Mouse (Mus musculus) erythroblast, adult 5-6 weeks (primary cell): ENCODE data around the gene Vps13c. TPM values are rescaled to one million over a fixed set of nuclear protein-coding genes. Genes with fewer than 3 reads are reported as not detected.
A peak's percentile ranks its signal among the peaks of the same experiment; 100 is the strongest.

Source experiments
- ATAC-seq: replicated peaks from 2 replicates; pipeline ENCODE4 v1.8.0; 2016; ENCODE audit warnings: moderate number of reproducible peaks, mild to moderate bottlenecking, moderate TSS enrichment, inconsistent platforms; ENCODE audit not compliant: poor library complexity, low FRiP score, severe bottlenecking
- total RNA-seq, 2 experiments: library from RNA; stranded (forward) in 1 of 2; stranded (reverse) in 1 of 2; fragments of 150-400 nt in 1 of 2; fragments of 200-764, 138-1000 nt in 1 of 2; gene quantifications; 2 replicates each; pipeline versions ENCODE4 v1.2.3 to v1.2.4; 2015 to 2017; ENCODE audit warnings: low replicate concordance in 2 of 2

Vps13c gene
- total RNA-seq, 2 experiments from 2014 or later, result 6.5 to 6.7 TPM

GRCm38 (mm10) chr9:67874522-67875222 lies 34.5 kb downstream of the Vps13c start:
- ATAC-seq, result no peak

GRCm38 (mm10) chr9:67875337-67875736 lies 35.1 kb downstream of the Vps13c start:
- peak; percentile 76 for ATAC-seq

DNA sequence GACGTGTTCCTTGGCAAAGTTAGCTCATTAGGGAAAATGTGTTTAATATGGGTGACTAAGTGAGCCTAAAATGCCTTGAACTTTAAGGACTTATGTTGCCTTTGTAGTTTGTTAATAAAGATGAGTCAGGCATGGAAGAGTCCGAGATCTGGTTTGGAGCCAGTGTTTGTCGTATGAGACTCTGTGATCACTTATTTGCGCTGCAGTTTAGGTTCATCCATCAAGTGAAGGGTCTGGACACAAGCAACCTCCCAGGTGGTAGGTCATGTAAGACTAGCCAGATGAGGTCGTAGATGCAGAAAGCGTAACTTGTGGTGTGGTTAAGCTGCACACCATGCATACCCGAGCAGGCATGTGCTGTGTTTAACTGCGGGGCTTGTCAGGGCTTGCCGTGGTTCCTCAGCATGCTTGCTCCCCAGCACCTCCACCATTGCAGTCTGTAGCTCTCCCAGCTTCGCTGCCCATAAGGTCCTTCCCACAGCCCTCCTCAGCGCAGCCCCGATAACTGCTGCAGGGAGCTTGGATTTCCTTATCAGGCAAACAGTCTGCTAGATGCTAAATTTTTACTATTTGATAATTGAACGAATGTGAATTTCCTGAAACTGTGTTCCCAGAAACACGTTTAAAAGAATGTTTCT lies 37.0 kb downstream of the Vps13c start:
- peak; percentile 50; the same call in 1 of the 2 replicates for ATAC-seq

DNA sequence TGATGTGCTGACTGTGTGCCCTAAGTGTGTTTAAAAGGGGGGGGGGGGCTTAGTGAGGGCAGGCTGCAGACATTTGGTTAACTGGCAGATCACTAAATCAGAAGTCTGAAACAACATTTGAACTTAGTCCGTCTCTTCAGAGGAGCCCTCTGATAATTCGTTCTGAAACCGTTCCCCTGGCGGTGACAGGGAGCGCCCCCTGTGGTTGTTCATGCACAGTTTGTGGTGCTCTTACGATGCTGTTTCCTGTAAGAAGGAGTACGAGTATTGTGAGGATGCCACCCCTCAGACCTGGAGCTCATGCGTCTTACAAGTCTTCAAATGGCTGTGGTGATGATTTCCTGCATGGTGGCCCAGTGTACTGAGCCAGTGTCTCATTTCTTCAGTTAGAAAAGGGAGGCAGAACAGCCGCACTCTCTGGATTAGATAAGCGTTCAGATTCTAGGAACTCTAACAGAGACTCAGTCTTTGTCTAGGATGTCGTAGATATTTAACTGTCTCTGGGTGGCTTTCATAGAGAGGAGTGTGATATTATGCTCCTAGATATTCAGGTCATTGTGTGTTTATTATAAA lies 38.1 kb downstream of the Vps13c start:
- no peak for ATAC-seq

DNA sequence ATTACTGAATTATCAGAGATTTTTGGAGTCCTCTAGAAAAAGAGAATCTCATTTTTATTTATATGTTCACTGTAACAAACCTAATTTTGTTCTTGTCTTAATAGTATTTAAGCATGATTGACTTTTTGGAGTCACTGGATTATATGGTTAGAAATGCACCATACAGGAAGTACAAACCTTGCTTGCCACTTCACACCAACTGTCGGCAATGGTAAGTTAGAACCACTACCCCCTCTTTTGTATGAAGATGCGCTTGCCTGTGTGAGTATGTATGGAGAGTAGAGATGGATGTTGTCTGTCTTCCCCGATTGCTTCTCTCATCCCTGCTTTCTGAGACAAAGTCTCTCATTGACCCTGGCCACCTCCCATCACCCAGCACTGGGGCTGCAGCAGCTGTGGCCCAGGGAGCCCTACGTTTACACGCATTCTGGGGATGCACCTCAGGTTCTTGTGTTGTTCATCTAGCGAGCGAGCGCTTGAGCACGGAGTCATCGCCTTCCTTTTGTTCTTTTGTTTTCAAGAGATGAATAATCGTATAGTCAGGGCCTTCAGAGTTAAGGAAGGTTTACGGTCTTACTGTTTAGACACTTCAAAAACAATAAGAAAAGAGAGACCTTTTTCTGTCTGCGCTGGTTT lies 43.3 kb downstream of the Vps13c start:
- ATAC-seq, result no peak

GRCm38 (mm10) chr9:67884095-67884494 lies 43.9 kb downstream of the Vps13c start:
- ATAC-seq, result no peak

DNA sequence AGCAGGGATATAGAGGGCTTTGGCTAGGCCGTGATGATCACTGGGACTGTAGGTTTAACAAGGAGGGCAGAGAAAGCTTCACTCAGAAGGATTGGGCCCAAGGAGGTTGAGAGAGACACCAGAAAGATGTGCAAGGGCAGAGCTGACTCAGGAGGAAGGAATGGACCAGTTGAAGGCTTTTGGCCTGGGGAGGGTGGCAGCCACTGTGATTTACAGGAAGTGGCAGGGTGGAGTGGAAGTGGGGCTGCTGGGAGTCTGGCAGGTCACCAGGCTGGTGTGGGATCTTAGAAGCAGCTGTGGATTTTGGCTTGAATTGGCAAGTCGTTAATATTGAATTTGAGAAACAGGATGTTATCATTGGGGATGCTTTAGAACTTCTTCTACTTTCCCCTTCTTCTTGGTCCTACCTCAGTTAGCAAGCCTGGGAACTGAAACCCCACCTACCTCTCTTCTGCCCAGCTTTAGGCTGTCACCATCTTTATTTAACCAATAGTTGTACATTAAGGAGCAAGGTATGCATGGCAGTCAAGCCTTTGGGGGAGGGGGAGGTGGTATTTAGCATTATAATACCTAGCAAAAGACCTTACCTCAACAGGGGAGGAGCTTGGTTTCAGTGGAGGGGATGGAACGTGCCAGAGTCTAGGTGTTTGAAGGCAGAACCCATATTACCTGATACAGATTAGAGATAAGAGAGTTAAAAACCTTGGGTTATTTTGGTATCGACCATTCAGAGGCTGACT lies 47.0 kb downstream of the Vps13c start:
- ATAC-seq, result no peak

GRCm38 (mm10) chr9:67893474-67893873 lies 53.3 kb downstream of the Vps13c start:
- ATAC-seq, result no peak

DNA sequence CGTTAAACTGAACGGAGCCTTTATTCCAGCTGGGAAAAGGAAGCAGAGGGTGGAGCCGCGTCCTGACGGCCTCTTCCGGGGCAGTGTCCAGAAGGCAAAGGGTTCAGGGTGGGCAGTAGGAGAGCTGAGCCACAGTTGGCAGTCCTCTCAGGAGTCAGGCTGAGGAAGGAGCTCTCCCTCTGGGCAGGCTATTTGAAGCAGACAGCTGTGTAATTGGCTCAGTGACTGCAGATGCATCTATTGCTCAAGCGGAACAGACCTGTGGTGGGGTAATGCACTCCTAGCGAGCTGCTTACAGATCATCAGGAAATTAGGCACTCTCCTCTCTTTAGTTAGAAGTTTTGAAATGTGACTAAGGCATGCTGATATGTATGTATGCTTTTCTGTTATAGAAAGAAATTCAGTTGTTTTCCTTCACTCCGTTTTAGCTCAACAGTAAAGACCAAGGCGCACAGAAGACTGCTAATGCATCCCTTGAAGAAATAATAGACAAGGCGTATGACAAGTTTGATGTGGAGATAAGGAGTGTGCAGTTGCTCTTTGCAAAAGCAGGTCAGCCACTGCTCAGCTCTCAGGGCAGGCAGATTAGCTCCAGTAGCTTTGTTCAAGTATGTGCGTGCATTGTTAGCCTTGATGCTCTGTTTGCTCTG lies 56.6 kb downstream of the Vps13c start:
- no peak for ATAC-seq

DNA sequence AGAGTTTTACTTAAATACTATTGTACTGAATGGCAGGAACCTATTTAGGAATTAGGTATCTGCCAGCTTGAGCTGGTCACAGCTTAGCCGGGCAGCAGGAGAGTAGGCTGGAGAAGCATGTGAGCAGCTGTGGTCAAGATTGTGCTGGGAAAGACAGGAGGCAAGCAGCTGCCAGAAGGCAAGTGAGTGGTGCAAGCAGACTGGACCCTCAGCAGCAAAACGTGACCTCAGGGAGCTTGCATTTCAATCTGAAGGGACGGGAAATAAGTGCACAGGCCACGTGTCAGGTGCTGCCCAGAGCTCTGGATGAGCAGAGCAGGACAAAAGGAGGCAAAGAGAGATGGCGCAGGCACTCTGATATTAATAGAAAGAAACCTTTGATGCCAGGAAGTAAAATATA lies 60.2 kb downstream of the Vps13c start:
- ATAC-seq, result no peak

- no peak for ATAC-seq
Observed at GRCm38 (mm10) chr9:67904355-67904754, 64.2 kb downstream of the Vps13c start.

DNA sequence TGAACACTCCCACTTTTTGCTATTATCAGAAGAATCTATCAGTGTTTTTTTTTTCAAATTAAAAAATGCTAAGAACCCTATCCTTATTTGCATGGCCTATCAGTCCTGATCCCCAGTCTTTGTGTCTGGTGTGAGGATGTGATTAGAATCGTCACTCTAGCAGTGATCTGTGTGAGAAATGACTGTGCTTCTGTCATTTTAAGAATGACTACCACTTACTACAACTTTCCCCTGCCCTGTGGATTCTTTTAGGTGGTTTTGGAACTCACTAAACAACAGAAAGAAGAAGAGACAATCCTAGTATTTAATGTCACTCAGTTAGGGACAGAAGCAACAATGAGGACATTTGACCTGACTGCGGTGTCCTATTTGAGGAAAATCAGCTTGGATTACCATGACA lies 65.3 kb downstream of the Vps13c start:
- no peak for ATAC-seq

DNA sequence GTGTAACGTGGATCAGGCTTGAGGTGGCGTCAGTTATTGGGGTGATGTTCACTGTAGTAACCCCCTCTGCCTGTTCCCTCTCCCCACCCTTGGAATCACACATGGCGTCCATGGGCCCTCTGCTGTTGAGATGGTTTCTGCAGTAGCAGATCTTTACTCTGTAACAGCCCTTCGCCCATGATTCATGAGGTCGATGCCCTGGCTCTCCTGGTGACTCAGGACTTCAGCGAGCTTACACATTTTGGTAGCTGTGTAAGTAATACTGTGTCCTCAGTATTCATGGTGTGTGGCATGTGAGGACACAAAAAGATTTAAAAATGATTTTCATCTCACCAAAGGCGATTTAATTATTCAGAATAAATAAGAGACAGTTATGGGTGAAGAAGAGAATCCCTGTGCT lies 74.5 kb downstream of the Vps13c start:
- no peak for ATAC-seq

DNA sequence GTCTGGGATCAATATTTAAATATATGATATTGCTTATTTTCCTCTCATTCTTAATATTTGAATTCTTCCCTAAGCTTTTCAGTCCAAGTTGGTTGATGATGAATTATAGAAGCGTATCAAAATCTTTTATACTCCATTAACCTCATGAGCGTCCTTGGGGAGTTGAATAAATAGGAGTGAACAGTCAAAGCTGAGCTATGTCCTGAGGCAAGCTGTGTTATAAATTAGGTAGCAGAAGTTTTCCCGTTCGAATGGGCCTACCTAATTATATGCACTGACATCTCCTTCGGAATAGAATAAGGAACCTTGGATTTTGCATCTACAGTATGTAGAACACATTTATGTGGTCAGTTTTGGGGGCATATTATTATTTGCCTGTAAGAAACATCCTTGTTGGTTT lies 82.2 kb downstream of the Vps13c start:
- ATAC-seq, result no peak

DNA sequence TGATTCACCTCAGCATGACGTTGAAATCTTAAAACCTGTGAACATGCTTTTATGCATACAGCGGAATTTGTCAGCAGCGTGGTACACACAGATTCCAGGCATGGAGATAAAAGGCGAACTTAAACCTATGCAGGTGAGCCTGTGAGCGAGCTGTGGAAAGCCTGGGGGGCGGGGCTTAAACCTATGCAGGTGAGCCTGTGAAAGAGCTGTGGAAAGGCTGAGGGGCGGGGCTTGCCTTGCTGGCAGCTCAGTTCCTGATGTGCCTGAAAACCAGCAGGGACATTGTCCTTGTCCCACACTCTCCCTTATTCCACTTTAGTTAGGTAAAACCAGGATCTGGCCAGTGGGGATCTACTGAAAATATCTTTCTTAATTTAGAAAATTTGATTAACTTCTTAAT lies 90.4 kb downstream of the Vps13c start:
- ATAC-seq, result no peak

DNA sequence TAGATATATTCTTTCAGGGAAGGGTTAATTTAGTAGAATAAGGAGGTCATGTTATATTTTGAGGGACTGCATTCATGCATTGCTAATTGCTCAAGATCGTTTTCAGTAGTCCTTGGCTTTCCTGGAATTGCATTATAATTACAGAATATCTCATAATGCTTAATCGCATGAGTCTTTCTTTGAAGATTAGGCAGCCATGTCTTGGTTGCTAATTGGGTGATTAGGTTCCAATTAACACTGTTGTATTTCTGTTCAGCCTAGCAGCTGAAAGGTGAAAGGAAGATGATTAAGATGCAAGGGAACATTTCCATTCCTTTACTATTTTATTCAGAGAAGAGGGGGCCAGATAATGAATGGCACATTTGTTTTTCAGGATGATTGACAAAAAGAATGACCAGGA lies 97.1 kb downstream of the Vps13c start:
- ATAC-seq, result no peak

DNA sequence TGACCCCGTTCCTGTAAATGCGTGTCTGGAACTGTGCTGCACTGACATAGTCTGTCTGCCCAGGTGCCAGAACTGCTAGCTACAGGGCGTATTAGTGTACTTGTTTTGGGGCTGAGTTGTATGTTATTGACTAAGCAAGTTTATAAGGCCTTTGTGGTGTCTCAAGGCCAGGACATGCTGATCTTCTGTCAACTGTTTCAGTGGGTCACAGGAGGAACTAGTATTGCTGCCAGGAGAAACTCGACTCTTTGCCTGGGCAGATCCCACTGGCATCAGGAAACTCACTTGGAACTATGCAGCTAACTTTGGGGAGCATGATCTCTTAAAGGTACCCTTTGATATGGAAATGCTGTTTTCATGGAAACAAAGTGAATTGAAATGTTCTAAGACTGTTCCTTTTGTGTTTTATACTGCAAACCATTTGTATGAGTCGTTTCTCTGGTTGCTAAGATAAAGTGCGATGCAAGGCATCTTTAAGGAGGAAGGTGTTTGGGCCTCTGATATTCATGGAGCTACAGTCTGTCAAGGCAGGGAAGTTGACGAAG lies 115.3 kb downstream of the Vps13c start:
- ATAC-seq, result no peak

DNA sequence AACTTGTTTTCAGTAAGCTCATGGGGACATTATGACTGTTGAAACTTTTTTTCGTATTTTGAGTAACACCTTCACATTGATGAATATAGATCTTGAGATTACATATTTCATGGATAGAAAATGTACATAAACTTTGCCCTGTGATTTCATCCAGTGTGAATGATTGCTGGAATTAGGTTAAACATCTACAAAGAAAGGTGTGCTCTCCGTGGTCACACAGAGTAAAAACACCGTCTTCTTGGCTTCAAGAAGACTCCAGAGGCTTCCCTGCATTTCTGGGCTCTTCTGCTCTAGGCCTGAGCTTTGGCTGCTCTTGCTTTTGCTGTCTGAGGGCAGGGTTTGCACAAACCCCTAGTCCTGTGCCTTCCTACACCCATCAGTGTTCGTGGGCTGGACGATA lies 121.8 kb downstream of the Vps13c start:
- no peak for ATAC-seq

DNA sequence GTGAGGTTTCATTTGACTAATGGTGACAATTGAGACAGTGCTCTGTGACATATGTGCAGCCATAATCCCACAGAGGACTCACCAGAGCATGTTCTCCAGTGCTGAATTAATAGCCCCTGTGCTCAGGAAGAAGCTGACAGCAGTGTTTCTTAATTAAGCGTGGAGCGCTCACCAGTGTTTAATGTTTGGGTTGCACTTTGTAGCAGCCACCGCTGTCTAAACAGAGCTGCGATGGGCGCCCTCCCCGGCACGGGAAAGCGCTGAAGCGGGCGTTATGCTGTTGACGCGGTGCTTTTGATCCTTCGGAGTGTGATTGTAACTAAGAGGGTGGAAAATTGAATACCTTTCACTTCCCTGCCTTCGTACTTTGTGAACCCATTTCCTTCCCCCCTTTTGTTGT lies 125.7 kb downstream of the Vps13c start:
- ATAC-seq, result no peak

DNA sequence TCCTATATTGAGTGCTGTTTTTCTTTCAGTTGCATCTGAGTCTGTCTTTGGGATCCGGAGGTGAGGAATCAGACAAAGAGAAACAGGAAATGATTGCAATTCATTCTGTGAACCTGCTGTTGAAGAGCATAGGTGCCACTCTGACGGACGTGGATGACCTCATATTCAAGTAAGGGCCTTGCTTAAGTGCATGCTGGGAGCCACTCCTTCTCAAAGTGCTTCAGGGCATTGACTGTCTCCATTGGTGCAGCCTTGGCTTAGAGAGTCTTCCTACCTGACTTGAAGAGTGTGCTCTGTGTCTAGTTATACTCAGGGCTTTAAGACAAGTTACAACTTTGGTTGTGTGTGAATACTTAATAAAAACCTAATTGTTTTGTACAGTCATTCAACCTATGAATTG lies 126.8 kb downstream of the Vps13c start:
- no peak for ATAC-seq
